Mouse (Mus musculus) stomach, embryonic 14.5 days (tissue): ENCODE results near the gene Actb. TPM values are rescaled to one million over a fixed set of nuclear protein-coding genes. Genes with fewer than 3 reads are reported as not detected.
A peak's percentile ranks its signal among the peaks of the same experiment; 100 is the strongest.

Source experiments
- ATAC-seq: fragments of 200-750 bp; cut with Nextera tagmentation; 2 replicates; pipeline ENCODE4 v1.8.0; 2017; ENCODE audit warnings: low read depth, moderate TSS enrichment; ENCODE audit not compliant: insufficient number of reproducible peaks, insufficient read depth, low FRiP score
- H3K27ac ChIP-seq: fragments of 300-500 bp; sonication (generic); 2 replicates; pipeline ENCODE4 v1.5.1; 2014; ENCODE audit warnings: mild to moderate bottlenecking, low read length, moderate library complexity, mixed read lengths
- H3K27me3 ChIP-seq: fragments of 300-500 bp; sonication (generic); 2 replicates; pipeline ENCODE4 v1.6.1; 2014; ENCODE audit warnings: low read length, control low read depth, mixed read lengths; ENCODE audit not compliant: control insufficient read depth, insufficient read depth
- H3K36me3 ChIP-seq: fragments of 300-500 bp; sonication (generic); 2 replicates; pipeline ENCODE4 v1.6.1; 2014; ENCODE audit warnings: mild to moderate bottlenecking, control low read depth, low read length, moderate library complexity, mixed read lengths; ENCODE audit not compliant: control insufficient read depth, insufficient read depth
- H3K4me1 ChIP-seq: fragments of 300-500 bp; sonication (generic); 2 replicates; pipeline ENCODE4 v1.6.1; 2014; ENCODE audit warnings: low read length, control low read depth, mixed read lengths; ENCODE audit not compliant: control insufficient read depth, insufficient read depth
- H3K4me2 ChIP-seq: fragments of 300-500 bp; sonication (generic); replicated peaks from 2 replicates; pipeline ENCODE4 v1.6.1; 2014; ENCODE audit warnings: low read depth, low read length, control low read depth
- H3K4me3 ChIP-seq: fragments of 300-500 bp; sonication (generic); 2 replicates; pipeline ENCODE4 v1.5.1; 2014; ENCODE audit warnings: low read depth, low read length, control low read depth
- H3K9ac ChIP-seq: fragments of 300-500 bp; sonication (generic); replicated peaks from 2 replicates; pipeline ENCODE4 v1.6.1; 2014; ENCODE audit warnings: low read depth, mild to moderate bottlenecking, control low read depth, low read length, moderate library complexity, mixed read lengths
- H3K9me3 ChIP-seq: fragments of 300-500 bp; sonication (generic); 2 replicates; pipeline ENCODE4 v1.6.1; 2016; ENCODE audit warnings: low read depth, low read length, control low read depth; ENCODE audit not compliant: control insufficient read depth
- WGBS: fragments of 180-500 bp; shearing (Covaris S2); extraction: QIAGEN DNeasy Blood & Tissue Kit; methylation state at CpG from one replicate; pipeline ENCODE4 v1.1.7; 2014; 5-methylcytosine and 5-hydroxymethylcytosine counted together
- polyA plus RNA-seq: library from polyadenylated mRNA; unstranded; fragments of >200 nt; fragmentation: Nextera tagmentation; extraction: Ambion mirVana; gene quantifications from 2 replicates; pipeline ENCODE4 v1.2.1, GENCODE M21; 2014

Gene Actb
- polyA plus RNA-seq, 1 experiment from 2014 or later, result 17,567 TPM

- Histone ChIP-seq H3K36me3 (peaks cover 13% of the 10 kb centered on the region), H3K9me3 (no peaks in the 10 kb centered on the region; the same call in 1 of the 2 replicates), H3K4me2 (no peak overlapping the region), H3K4me3 (no peak overlapping the region), H3K9ac (no peak overlapping the region), H3K4me1 (peaks cover 11% of the 10 kb centered on the region; the same call in 1 of the 2 replicates), H3K27ac (no peak overlapping the region), H3K27me3 (no peaks in the 10 kb centered on the region)
- 93% methylated on average over 5 of the region's 5 CpGs for WGBS
- 0 out of 2 replicates have a peak, but pooled peaks have one; percentile 6 for ATAC-seq
Observed at GRCm38 (mm10) chr5:142876896-142877295, 29.7 kb downstream of the Actb start.

- H3K27ac ChIP-seq, result no peak overlapping the region
- H3K36me3 ChIP-seq, result peaks cover 14% of the 10 kb centered on the region
- 0 out of 2 replicates have a peak, but pooled peaks cover 2% of the 10 kb centered on the region for H3K4me1 ChIP-seq
- no peak overlapping the region for H3K9ac ChIP-seq
- no peak overlapping the region for H3K4me3 ChIP-seq
- WGBS, result 91% methylated on average over 10 of the region's 10 CpGs
- no peaks in the 10 kb centered on the region for H3K27me3 ChIP-seq
- H3K4me2 ChIP-seq, result no peak overlapping the region
- ATAC-seq, result no peak
- H3K9me3 ChIP-seq, result no peaks in the 10 kb centered on the region; the same call in 1 of the 2 replicates
Observed at GRCm38 (mm10) chr5:142875513-142875905, 31.0 kb downstream of the Actb start.

GRCm38 (mm10) chr5:142874791-142875512 is 31.6 kb downstream of the Actb start:
- no peak overlapping the region for H3K4me3 ChIP-seq
- H3K4me2 ChIP-seq, result no peak overlapping the region
- 0 out of 2 replicates have a peak, but pooled peaks cover 2% of the 10 kb centered on the region for H3K4me1 ChIP-seq
- no peaks in the 10 kb centered on the region for H3K27me3 ChIP-seq
- H3K27ac ChIP-seq, result no peak overlapping the region
- H3K9ac ChIP-seq, result no peak overlapping the region
- 92% methylated on average over 13 of the region's 13 CpGs for WGBS
- H3K36me3 ChIP-seq, result peaks cover 14% of the 10 kb centered on the region
- ATAC-seq, result no peak
- no peaks in the 10 kb centered on the region; the same call in 1 of the 2 replicates for H3K9me3 ChIP-seq

- ATAC-seq, result no peak
- no peaks in the 10 kb centered on the region for H3K27me3 ChIP-seq
- H3K36me3 ChIP-seq, result peaks cover 14% of the 10 kb centered on the region
- peaks cover 6% of the 10 kb centered on the region; the same call in 1 of the 2 replicates for H3K4me1 ChIP-seq
- no peak overlapping the region for H3K27ac ChIP-seq
- no peak overlapping the region for H3K4me2 ChIP-seq
- no peak overlapping the region for H3K4me3 ChIP-seq
- H3K9me3 ChIP-seq, result no peaks in the 10 kb centered on the region; the same call in 1 of the 2 replicates
- 94% methylated on average over 7 of the region's 7 CpGs for WGBS
- H3K9ac ChIP-seq, result no peak overlapping the region
Observed at GRCm38 (mm10) chr5:142873718-142874117, 32.8 kb downstream of the Actb start.

GRCm38 (mm10) chr5:142871765-142872164 is 34.8 kb downstream of the Actb start:
- Histone ChIP-seq H3K4me2 (no peak overlapping the region), H3K4me1 (peaks cover 3% of the 10 kb centered on the region; the same call in 1 of the 2 replicates), H3K9ac (no peak overlapping the region), H3K27me3 (no peaks in the 10 kb centered on the region), H3K9me3 (no peaks in the 10 kb centered on the region; the same call in 1 of the 2 replicates), H3K4me3 (no peak overlapping the region), H3K36me3 (peaks cover 14% of the 10 kb centered on the region), H3K27ac (no peak overlapping the region)
- peak; percentile 30; the same call in 1 of the 2 replicates for ATAC-seq
- 61% methylated on average over 12 of the region's 12 CpGs for WGBS

GRCm38 (mm10) chr5:142869463-142869862 is 37.1 kb downstream of the Actb start:
- WGBS, result 74% methylated on average over 13 of the region's 13 CpGs
- Histone ChIP-seq H3K4me3 (no peak overlapping the region), H3K36me3 (peaks cover 8% of the 10 kb centered on the region; the same call in 1 of the 2 replicates), H3K27me3 (no peaks in the 10 kb centered on the region), H3K9ac (no peak overlapping the region), H3K9me3 (no peaks in the 10 kb centered on the region; the same call in 1 of the 2 replicates), H3K4me1 (peaks cover 3% of the 10 kb centered on the region; the same call in 1 of the 2 replicates), H3K27ac (no peak overlapping the region), H3K4me2 (no peak overlapping the region)
- no peak for ATAC-seq

- Histone ChIP-seq H3K27ac (no peak overlapping the region), H3K9me3 (no peaks in the 10 kb centered on the region), H3K4me2 (no peak overlapping the region), H3K4me1 (0 out of 2 replicates have a peak, but pooled peaks cover 3% of the 10 kb centered on the region), H3K36me3 (no peaks in the 10 kb centered on the region), H3K4me3 (no peak overlapping the region), H3K9ac (no peak overlapping the region), H3K27me3 (no peaks in the 10 kb centered on the region)
- ATAC-seq, result no peak
- WGBS, result 48% methylated on average over 16 of the region's 16 CpGs
Observed at GRCm38 (mm10) chr5:142857763-142858229, 48.8 kb downstream of the Actb start.

- Histone ChIP-seq H3K27ac (no peak overlapping the region), H3K36me3 (no peaks in the 10 kb centered on the region), H3K4me3 (no peak overlapping the region), H3K9ac (no peak overlapping the region), H3K27me3 (no peaks in the 10 kb centered on the region), H3K4me2 (no peak overlapping the region), H3K4me1 (0 out of 2 replicates have a peak, but pooled peaks cover 3% of the 10 kb centered on the region), H3K9me3 (no peaks in the 10 kb centered on the region)
- ATAC-seq, result no peak
- 67% methylated on average over 4 of the region's 4 CpGs for WGBS
Observed at GRCm38 (mm10) chr5:142856408-142856807, 50.1 kb downstream of the Actb start.
